Mouse (Mus musculus) cerebellum, postnatal 36 days (tissue): Measurements from ENCODE around the gene Fbxl13.

ENCODE experiments used
- DNase-seq, 2 experiments: peaks; one replicate each; pipeline ENCODE4 v3.0.0; 2021 to 2022; ENCODE audit warnings: mixed read lengths in 2 of 2

Gene Fbxl13

DNA sequence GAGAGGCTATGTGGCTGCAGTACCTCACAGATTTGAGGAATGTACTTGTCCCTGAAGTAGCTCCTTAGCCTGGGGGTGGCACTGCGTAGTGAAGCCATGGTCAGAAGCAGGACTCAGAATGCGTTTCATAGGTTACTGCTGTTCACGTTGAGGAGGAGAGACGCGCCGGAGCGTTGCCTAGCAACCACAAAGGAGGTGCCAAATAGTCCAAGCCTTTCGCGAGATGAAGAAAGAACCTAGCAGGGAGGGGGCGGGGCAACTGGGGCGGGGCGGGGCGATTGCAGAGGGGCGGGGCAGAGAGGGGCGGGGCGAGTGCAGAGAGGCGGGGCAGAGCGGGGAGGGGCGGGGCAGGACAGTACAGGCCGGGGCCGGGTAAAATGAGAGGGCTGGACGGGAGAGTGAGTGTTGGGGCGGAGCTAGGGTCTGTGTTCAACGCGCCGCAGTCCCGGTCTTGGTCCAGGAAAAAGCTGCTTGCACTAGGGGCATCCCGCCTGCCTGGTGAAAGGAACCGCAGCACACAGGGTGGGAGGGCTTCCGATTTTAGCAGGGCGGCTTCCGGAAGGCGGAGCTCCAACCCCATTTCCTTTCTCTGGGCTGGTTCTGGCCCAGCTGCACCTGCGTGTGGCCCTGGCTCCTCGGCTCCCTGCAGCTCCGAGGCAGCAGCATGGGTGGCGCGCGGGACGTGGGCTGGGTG lies at the start of gene Fbxl13, which contains the start of gene Armc10:
Gene Fbxl13 (minus strand): TSS at position 196 of the 694 bp plus-strand sequence.
Gene Armc10 (plus strand): TSS at position 375 of the 694 bp plus-strand sequence.
- peak; percentile 74 to 75 for DNase-seq

DNA sequence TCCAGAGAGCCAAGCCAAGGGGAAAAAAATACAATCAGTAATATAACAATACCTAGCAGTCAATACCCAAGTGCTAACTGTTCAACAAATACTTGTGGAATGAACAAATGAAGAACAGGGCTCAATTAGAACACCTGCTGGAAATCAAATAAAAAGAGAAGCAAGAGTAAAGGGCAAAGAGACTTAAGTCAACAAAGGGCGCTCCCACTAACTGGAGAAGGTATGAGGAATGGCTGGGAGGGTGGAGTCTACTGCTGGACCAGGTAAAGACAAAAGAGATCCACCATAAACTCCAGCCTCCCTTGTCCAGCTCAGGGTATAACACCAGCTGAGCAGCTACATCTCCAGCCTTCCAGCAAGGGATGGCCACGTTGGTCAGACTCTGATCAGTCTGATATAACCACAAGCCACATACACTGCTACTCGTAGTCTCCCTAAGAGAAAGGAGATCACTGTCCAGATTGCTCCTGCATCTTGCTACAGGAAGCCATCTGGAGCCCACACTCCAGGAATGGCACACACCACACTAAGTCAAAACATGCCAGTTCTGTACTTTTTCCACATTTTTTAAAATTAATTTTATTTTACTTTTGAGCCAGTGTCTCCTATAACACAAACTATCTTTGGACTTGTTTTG lies 49.5 kb upstream of the Fbxl13 start:
- DNase-seq: no peak

DNA sequence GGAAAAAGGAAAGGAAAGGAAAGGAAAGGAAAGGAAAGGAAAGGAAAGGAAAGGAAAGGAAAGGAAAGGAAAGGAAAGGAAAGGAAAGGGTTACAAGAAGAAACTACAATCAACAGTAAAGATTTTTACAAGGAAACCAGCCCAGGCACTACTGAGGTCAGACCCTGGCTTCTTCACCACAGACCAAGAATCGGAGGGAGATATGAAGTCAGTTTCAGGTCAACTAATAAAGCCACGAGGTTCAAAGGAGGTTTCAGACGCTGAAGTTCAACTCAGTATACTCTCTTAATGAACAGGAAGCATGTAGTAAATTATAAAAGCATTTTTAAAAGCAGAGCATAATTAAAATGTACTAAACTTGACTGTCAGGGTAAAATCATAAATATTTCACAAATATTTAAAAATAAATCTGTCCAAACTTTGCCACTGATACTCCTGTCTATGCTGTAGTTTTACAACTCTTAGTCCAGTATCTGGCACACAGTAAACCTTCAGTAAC lies 48.0 kb upstream of the Fbxl13 start:
- no peak for DNase-seq

DNA sequence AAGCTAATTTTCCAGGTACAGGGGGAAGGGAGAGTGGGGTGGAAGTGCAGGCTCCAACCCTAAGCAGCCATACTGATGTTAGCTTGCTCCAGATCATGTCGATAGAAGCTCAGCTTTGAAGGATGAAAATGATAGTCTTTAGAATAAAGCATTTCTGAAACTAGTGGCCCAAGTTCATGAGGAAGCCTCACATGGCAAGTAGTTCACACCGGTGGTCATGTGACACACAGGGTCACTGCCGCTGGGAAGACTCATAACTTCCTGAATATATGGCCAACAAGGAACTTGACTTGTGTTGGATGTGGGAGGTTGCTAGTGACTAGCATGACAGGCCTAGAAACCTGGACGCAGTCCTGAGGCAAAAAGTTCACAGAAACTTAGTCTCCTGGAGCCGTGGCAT lies 46.8 kb upstream of the Fbxl13 start:
- no peak for DNase-seq

DNA sequence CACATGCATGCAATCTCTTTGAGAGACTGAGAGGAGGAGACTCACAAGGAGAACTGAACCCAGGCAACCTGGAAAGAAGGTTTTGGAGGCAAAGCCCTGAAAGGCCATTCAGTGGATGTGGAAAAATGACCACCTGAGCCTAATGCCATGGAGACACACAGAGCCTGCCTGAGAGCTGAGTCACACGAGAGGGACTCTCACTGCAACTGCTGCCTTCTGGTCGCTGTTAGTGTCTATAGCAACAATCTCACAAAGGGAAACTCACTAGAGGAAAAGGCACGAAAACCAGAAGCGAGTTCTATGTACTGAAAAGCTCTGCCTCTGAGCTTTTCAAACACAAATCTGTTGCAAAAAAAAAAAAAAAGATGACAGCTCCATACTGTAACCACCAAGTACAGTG lies 41.6 kb upstream of the Fbxl13 start:
- no peak for DNase-seq

DNA sequence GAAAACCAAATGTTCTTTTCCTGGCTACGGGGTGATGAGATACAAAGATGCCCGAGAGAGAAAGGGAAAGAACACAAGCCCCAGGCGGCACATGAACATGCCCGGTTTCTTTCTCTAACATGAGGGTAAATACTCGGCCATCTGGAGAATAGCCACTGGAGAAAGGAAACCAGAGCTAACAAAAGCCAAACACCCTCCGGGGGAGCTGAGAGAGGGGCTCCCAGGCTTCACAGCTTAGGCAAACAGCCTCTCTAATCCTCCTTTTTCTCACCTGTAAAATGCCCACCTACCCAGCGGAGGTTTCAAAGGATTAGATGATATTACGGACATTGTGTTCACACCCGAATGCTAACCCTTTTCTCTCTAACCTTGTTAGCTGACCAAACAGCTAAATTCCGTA lies 39.6 kb upstream of the Fbxl13 start:
- no peak for DNase-seq

DNA sequence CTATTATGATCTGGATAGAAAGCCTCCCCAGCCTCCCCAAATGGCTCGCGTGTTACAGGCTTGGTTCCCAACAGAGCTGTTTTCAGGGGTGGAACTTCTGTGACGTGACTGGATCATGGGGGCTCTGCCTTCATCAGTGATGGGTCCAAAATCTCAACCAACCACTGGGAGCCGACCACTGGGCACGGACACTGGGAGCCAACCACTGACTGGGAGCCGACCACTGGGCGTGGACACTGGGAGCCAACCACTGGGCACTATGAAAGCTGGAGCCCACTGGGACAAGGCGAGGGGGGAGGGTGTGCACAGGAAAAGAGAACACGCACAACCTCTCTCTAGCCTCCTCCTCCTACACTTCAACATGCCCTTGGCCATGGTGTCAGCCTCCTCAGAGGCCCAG lies 38.4 kb upstream of the Fbxl13 start:
- no peak for DNase-seq

DNA sequence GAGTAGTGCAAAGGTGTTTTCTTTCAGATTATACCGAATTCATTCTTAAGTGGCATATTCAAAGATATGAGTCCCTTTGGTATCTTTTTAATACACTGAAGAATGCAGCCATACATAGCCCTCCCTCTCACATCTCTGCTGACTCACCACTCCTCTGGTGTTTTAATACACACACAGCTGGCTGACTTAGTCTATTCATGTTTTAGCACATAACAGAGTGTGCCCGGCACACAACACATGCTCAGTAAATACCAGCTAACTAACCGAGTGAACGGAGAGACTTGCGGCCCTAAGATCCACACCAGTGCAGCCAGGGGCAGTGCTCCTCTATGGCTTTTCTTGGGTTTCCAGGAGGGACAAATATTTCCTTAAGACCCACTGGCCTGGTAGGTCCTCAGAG lies 35.5 kb upstream of the Fbxl13 start:
- no peak for DNase-seq

DNA sequence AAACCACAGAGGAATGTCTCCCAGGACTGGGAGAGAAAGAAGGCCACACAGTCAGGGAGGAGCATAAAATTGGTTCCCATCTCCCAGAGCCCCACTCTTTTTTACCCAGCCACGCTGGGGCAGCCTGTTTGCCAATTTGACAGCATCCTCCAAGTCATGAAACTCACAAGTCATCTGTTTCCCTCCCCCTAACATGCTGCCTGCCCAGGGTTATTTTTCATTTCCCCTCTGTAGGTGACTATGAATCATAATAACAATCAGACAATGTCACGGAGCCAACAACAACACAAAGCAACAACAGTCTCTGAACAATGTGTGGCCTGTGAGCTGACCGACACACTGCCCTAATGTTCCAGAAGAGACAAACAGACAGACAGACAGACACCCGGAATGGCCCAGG lies 34.6 kb upstream of the Fbxl13 start:
- no peak for DNase-seq

DNA sequence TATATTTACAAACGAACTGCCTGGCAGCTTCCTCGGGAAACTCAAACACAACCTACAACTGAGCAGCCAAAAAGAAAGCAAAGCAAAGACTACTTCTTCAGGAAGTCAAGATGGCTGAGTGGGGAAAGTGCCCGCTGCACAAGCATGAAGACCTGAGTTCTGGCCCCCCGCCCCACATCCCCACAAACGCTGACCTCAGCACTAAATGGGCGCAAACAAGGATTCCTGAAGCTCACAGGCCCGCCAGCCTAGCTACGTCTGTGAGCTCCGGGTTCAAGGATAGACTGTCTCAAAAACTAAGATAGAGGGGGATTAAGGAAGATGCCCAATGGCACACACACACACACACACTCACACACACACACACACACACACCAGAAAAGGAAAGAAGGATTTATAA lies 32.9 kb upstream of the Fbxl13 start:
- DNase-seq: no peak

DNA sequence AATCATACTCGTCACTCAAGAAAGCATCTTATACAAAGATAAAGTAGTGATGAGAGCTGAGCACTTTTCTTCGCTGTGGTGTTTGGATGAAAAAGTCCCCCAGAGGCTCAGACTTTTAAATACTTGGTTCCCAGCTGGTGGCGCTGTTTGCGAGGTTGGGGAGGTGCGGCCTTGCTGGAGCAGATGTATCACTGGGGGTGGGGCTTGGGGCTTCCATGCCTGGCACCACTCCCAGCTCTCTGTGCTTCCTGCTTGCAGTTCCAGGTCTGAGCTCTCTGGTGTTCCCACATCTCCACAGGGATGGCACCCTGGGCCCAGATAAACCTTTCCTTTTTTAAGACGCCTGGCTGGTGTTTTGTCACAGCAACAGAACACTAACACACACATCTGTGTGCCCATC lies 32.5 kb upstream of the Fbxl13 start:
- DNase-seq: no peak

DNA sequence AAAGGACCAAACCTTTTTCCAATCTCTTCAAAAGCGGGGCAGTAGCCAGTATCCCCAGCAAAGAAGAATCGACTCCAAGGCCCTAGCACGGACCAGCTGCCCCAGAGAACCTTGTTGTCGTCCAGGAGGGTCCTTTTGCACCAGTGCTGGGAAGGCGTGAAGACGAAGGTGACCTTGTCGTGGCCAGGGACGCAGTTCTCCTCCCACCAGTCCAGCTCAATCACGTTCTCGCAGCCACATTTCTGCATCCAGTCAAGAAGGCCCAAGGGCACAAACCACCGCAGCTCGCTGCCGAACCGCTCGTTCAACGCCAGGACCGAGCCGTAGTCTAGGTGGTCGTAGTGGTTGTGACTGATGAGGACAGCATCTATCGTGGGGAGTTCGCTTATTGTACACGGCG lies 30.1 kb upstream of the Fbxl13 start:
- DNase-seq: no peak

DNA sequence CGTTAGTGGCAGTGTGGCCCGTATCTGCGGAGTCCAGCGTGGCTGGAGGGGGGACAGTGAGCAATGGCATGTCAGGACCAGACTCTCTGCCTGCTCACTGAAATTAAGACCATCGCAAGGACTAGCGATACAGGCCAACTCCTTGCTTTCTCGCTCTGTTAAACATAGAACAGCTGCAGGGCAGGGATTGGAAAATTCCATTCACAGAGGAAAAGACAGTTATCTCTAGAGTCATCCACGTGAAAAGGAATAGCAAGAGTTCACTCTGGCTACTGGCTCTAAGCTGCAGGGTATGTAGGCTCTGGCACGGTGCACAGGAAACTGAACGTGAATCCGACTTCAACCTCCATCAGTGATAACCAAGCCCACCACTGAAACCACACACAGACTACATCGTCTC lies 29.6 kb upstream of the Fbxl13 start:
- no peak for DNase-seq

DNA sequence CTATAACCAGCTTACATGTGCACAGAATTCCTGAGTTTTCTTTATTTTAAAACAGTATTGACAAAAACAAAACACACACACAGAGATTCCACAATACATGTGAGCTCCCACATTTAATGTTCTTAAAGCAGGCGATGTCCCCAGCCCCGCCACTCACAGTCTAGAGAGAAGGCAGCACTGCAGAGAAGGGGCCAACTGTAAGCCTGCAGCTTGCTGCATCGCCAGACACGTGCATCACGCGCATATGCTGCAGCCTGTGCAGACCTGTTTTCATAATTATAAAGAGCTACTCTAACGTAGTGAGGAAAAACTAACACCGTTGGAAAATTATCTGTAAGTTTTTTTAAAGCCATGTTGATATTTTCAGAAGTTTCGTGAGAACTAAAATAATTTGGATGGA lies 28.3 kb upstream of the Fbxl13 start:
- no peak for DNase-seq

DNA sequence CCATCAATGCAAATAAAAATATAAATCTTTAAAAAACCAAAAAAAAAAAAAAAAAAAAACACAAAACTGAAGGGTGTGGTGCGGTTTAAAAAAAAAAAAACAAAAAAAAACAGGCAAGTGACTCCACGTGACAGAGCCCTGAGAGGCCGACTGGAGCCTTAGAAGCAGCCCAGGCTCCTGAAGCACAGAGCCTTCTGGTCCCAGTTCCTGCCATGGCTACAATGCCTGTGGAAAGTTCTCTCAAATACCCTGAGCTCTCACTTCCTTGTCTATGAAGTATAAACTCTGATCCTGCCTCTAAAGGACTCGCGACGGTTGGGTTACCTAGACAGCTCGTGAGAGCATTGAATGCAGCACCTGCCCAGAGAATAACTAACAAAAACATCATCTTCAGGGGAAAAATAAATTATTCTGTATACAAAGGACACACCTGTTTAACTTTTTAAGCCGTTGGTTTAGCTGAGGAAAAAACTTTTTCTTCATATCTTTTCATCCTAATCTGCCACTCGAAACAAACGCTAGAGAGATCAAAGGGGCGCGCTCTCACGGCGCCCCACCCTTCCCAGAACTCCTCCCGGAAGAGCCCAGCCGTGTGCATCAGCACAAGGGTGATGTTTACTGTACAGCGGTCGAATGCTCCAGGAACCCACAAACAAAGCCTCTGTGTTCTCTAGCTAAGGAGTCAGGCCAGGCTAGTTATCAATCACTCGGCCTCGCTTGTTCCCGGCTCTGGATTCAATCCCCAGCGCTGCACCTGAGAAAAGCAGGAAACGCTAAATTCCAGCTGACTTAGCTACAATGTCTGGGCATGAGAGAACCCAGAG lies 27.6 kb upstream of the Fbxl13 start:
- no peak for DNase-seq

DNA sequence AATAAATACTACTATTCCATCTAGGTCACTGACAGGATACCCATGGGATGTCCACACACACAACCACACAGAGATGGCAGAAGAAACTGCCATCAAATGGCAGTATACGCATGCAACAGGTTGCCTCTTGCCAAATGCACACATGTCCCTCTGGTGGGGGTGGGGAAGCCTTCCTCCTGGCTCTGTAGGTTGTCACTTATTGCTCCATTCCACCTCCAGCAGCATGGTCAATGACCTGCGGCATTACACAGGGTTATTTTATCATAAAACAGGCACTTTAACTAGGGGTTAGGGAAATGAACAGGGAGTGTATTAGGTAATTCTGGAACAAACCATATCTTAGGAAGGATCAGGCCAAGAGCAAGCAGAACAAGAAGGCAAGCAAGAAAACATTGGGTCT lies 23.9 kb upstream of the Fbxl13 start:
- DNase-seq: no peak

DNA sequence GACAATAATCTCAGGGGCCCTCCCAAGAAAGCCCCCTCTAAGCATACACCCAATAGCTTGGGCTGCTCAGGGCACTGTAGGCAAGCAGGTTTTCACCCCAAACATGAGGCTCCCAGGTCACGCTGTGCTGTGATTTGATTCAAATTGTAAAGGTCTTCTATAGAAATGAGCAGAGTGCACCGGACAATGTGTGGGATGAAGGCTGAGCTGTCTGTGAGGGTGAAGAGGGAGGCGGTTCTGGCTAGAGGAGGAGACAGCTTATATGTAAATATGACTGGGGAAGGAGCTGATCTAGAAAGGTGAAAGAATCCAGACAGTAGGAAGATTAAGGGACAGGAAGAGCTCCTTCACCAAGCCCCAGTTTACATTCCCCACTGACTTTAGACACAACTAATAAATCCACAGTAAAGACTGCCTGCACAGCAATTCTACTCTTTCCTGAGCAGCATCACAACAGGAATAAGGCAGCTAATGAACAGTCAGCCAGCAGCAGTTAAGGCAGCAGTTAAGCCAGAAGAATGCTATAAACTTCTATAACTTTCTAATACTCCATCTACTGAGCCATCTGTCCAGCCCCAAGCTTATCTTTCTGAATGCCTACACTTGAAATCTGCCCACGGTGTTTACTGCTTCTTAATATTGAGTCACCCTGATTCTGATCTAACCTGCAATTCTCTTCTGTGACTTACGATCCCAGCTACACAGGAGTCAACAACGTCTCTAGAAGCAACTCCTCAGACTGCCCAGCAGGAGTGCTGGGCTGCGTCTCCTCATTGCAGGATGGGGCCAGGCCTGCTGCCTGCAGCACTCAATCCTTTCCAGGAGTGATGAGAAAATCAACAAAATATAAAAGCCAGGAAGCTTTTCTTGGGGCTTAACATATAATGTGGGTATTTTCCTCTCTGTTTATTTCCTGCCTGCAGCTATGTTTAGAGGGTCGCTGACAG lies 22.0 kb upstream of the Fbxl13 start:
- no peak for DNase-seq

DNA sequence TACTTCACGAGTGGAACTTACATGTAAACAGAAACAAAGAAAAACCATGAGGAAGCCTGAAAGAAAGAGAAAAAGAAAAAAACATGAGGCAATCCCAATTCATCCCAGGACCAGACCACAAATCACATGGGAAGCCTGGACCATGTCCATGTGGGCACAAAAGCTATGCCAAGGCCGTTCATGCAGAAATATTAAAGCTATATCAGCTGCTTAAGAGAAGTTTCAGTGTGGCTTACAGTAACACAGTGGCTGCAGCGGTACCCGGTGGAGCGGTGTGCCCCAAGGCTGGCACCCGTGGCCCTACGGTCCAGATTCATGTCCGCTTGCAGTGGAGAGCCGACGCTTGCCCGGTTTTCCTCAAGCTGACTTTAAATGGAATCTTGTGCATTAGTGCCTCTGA lies 17.6 kb upstream of the Fbxl13 start:
- DNase-seq: no peak

DNA sequence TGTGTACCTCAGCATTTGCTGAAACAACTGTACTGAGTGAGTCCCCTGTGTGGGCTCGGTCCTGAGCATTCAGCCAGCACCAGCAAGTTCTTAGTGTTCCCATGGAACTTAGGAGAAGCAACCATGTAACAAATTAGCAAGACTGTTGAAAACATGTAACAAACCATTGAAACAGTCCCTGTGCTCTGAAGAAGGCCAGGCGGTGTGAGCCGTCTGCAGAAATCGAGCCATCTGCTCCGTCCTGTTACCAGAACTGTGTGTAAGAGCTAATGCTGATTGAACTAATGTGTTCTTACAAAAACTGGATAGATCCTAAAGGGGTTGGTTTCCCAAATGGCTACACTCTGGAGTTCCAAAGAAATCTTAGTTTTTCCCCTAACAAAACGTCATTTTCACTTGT lies 15.4 kb upstream of the Fbxl13 start:
- no peak for DNase-seq

DNA sequence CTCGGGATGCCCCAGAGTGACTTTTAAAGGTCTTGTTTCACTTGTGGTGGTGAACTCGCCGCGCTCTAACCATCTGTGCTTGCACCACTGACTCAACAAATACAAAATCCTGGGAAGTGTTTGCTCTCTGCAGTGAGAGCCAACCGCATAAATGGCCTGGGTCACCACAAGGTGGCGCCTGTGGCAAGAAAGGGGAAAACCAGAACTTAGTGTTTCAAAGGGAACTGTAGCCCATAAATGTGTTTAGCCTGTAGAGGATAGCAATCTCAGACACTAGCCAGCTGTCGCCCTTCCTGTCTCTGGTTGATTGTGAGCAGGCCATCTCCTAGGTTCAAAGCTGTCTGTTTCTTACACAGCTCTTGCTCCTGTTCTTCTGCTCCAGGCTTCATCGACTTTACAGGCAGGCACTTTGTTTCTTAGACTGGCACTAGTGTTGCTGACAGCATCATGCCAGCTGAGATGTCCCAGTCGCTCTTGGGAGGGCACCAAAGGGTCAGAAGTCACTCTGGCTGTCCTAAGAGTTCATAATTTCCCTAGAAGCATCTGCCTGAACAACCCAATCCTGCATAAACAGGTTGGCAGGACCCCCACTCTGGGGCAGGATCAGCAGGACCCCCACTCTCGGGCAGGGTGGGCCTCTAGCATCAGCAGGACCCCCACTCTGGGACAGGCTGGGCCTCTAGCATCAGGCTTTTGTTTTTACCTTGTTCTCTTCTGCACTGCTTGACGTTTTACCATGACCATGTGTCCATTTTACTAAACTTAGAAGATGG lies 13.4 kb upstream of the Fbxl13 start:
- peak; percentile 70 to 79 for DNase-seq

DNA sequence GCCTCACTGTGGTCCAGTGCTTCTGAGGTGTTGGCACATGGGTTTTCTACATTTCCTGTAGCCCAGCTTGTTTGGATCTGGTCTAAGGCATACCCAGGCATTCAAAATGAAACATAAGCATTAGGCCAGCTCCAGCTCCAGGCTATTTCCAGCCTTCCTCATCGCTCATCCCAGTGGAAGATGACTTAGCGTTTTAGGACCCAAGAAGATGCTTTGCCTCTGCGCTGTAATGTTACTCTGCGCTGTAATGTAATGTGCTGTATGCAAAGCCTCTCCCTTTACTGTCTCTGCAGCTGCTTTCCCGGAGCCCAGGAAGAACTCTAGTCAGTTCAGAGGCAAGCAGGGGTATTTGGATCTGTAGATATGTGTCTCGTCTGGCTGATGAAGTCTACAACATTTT lies 12.6 kb upstream of the Fbxl13 start:
- DNase-seq: no peak

DNA sequence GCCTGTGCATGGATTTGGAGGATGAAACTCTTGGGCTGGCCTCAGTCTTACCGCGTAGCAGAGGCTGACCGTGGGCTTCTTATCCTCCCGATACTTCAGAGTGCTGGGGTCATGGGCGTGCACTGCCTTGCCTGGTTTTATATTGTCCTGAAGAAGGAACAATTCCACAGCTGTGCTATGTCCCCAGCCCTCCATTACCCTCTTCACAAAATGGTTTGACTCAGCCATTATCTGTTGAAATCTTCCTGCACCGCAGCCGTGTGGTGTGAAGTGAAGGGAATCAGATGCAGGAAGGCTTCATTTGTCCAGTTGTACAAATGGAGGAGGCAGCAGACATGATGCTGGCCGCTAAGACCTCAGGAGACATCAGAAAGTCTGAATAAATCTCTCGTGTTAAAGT lies 11.5 kb upstream of the Fbxl13 start:
- DNase-seq: no peak
